Mouse (Mus musculus) lung, adult 18-20 months (tissue): ENCODE measurements at regions not wholly inside any gene's neighbourhood (a gene's known extent, or its start where the extent isn't known, plus 50 kb on each side); places are given as distances from the start of the nearest gene placed in this dataset.
A peak's percentile ranks its signal among the peaks of the same experiment; 100 is the strongest.

Experiments
- DNase-seq, 2 experiments: peaks; one replicate each; pipeline ENCODE4 v3.0.0; 2022; ENCODE audit warnings: mixed read lengths in 2 of 2

- peak; percentile 81 to 87 for DNase-seq
Measured at GRCm38 (mm10) chr6:51362475-51363226, 69.8 kb upstream of the Nfe2l3 start.

DNA sequence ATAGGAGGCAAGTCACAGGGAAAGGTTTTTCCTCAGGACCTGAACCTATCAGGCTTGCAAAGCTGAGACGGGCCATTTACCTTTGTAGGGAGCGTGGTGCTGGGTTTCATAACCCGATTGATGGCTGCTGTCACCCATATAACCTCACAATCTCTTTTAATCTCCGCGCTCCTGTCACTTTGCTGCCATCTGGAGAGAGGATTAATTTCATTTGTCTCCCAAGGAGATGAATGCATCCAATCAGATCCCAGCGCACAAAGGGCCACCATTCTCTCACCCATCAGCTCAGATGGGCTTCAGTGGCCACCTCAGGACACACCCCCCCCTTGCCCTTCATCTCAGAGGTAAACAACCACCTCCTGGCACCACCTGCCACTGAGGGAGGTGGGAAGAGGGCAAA lies 67.7 kb upstream of the Nfe2l3 start:
- no peak for DNase-seq

DNA sequence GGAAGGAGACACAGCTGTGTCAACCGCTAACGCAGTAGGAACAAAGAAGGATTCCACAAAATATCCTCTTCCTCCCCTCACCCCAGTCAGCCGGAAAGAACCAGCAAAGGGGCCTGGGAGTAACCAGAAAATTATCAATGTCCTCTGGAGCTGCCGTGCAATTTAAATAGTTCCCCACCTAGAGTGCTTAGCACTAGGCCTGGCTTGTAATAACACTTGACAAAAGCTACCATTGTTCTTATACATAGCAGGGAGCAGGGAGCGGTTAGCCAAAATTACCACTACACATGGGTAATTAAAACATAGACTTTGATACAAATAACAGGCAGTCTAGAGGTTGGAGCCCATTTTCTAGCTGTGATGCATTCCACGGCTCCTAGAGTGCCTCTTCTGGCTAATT lies 62.7 kb upstream of the Nfe2l3 start:
- no peak for DNase-seq

DNA sequence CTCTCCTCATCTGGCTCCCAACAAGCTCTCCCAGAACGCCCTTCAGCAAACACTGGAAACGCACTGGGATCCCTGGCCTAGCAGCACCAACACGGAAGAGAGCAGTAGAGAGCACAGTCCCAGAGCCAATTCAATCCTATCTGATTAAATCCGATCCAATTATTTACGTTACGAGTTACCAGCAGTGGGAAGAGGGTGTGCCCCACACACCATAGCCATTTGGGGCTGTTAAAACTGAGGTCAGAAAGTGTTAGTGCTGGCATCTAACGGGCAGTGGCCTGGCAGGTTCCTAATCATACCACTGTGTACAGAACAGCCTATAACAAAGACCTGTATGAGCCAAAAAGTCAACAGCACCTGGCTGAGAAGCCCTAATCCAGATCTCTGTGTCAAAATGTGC lies 60.1 kb upstream of the Nfe2l3 start:
- no peak for DNase-seq

DNA sequence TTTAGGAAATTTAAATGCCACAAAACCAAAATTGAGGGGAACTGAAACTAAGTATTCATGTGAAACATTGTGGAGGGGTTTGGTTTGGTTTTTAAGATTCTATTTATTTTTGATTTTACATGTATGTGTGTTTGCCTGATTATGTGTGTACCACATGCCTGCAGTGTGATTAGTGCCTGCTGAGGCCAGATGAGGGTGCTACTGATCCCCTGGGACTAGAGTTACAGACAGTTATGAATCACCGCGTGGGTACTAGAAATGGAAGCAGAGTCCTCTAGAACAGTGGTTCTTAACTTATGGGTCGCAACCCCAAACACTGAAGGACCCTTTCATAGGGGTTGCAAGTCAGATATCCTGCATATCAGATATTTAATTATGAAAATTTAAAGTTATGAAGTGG lies 54.0 kb upstream of the Nfe2l3 start:
- no peak for DNase-seq

DNA sequence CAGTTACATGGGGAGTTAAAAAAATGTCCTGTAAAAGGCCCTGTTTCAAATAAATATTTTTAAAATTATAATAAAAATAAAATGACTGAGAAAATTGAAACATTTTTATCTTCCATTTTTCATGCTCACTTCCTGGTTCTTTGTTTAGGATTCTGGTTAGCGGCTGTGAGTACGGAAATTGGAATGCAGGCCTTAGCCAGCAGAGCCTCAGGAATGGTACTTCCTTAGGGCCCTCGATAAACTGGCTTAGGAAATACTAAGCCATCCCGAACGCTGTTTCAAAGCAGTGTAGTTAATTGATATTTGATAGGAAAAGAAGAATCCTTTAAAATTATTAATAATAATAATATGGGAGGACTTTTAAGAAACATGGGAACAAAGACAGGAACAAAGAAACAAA lies 53.4 kb upstream of the Nfe2l3 start:
- DNase-seq = no peak

DNA sequence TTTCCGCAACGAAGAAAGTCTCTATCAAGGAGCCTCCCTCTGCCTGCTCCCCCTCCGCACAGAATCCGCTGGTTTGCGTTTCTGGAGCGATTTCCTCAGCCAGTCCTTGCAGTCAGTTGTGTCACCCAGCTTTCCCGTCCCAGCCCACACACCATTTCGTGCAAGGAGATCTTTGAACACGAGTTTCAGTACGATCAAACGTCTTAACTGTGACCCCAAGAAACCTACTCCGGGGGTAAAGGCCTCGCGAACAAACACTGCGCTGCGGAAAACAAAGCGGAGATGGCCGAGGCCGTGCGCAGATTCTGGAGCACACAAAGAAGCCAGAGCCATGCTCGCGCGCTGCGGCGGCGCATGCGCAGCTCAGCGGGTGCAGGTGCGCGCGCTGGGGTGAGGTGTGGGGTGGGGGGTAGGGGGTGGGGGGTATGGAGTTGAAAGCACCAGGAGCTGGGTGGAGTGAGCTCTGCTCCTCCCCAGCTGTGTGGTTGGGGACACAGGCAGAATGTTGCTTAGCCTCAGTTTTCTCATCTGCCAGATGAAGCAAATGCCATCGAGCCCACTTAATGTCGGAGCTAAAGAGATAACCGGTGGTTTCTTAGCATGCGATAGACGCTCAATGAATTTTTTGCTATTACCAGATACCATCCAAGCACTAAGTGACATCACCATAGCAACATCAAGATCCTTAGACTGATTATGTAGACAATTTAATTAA lies 52.8 kb upstream of the Nfe2l3 start:
- peak; percentile 19 to 28 for DNase-seq

GRCm38 (mm10) chr6:51380275-51380575 lies 52.2 kb upstream of the Nfe2l3 start:
- no peak for DNase-seq

- DNase-seq = no peak
Measured at GRCm38 (mm10) chr6:51381465-51381864, 51.0 kb upstream of the Nfe2l3 start.
